Mouse (Mus musculus): Measurements from ENCODE around the gene Polr2e. TPM values are rescaled to one million over a fixed set of nuclear protein-coding genes. Genes with fewer than 3 reads are reported as not detected.

Gene Polr2e
- 312 and 316 TPM in 2 replicates for polyA plus RNA-seq (2016; fragmentation: Nextera tagmentation; extraction: Ambion mirVana)

DNA sequence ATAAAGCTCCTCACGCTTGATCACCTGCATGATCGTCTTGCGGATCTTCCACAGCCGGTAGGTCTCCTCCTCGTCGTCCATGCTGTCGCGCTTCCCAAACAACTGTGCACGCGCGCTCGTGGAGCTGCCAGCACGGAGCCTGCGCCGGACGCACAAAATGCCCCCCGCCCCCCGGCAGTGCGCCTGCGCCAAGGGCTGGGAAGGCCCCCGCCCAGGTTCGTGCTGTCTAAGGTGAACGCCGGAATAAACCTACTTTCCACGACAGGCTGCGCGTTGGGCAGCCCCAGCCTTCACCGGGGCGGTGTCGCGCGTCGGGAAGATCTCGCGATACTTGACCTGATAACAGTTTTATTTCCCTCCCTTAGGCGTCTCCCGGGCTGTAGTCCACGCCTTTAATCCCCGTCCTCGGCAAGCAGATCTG is at the start of gene Polr2e:
Gene Polr2e, minus strand, starts transcription at position 237 of the 421 bp plus-strand sequence.
- peaks cover 40% of the 10 kb centered on the region for H3K36me3 ChIP-seq (replicated peaks)

DNA sequence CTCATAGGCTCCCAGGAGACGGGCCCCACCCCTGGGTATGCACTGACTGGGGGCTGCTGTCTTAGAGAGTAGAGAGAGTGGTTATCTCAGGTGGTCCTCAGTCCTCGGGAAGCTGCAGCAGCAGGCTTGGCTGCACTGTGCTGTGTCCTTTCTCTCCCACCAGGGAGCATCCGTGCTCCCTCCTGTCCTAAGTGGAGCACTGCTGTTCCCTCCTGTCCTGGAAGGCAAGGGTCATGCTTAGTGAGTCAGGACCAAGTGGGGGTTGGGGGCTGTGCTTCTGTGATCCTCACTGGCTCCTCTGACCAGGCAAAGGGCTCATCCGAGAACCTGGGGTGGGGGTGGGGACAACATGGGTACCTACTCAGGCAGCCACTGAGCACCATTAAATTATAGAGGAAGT is 49.6 kb upstream of the Polr2e start:
- WGBS: 55% methylated on average over 4 of the region's 4 CpGs

More for the DNA sequence above, at the start of gene Polr2e:
- Histone ChIP-seq H3K27ac (replicated peaks) (peak within 1 kb of the TSS; percentile 86), H3K27me3 (replicated peaks; ENCODE audit: low read depth, poor library complexity, severe bottlenecking) (no peaks in the 10 kb centered on the region), H3K4me3 (peak within 1 kb of the TSS; percentile 81), H3K9me3 (no peaks in the 10 kb centered on the region), H3K4me1 (peaks cover 22% of the 10 kb centered on the region)
- WGBS: under 1% methylated on average over 40 of the region's 40 CpGs
- peak; percentile 98 for DNase-seq (ENCODE audit: low spot score)

DNA sequence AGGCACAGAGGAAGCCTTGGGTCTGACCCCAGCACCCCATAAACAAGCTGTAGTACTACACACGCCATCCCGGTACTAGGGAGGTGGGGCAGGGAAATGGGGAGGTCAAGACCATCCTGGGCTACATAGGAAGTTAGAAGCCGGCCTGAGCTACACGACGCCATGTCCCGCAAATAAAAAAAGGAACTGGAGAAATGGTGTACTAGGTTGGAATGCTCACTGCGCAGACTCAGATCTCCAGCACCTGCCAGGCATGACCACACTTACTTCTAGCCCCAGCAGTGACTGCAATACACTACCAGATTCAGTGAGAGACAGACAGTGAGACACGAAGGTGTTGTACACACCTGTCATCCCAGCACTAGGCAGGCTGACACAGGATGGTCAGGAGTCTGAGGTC is 47.9 kb upstream of the Polr2e start:
- Histone ChIP-seq H3K36me3 (replicated peaks) (peaks cover 43% of the 10 kb centered on the region), H3K27ac (replicated peaks) (no peak overlapping the region), H3K4me1 (peaks cover 19% of the 10 kb centered on the region), H3K27me3 (replicated peaks; ENCODE audit: low read depth, poor library complexity, severe bottlenecking) (no peaks in the 10 kb centered on the region), H3K9me3 (no peaks in the 10 kb centered on the region), H3K4me3 (no peak overlapping the region)
- WGBS: 90% methylated on average over 8 of the region's 8 CpGs
- DNase-seq (ENCODE audit: low spot score): no peak

More for the DNA sequence above, 49.6 kb upstream of the Polr2e start:
- H3K27ac ChIP-seq (replicated peaks): no peak overlapping the region
- peaks cover 27% of the 10 kb centered on the region for H3K36me3 ChIP-seq (replicated peaks)
- no peak for DNase-seq (ENCODE audit: low spot score)
- H3K4me1 ChIP-seq: peaks cover 17% of the 10 kb centered on the region
- no peak overlapping the region for H3K4me3 ChIP-seq
- no peaks in the 10 kb centered on the region for H3K9me3 ChIP-seq
- H3K27me3 ChIP-seq (replicated peaks; ENCODE audit: low read depth, poor library complexity, severe bottlenecking): no peaks in the 10 kb centered on the region

DNA sequence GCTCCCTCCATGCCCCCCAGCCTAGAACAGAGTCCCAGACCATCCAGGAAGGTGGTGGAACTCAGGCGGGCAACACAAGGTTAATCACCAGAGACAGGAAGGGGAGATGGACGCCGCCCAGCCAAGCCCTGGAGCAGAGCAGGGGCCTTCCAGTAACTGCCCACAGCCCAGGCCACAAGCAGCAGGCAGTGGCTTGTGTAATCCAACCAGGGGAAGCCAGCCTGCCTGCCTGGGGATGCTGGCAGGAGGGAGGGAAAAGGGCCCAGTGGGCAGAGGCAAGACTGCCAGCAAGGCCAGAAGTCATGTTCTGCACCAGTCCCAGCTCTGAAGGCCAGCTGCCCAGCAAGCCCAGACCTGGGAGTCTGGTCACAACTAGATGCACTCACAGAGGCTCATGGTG is 47.3 kb upstream of the Polr2e start:
- peaks cover 19% of the 10 kb centered on the region for H3K4me1 ChIP-seq
- no peaks in the 10 kb centered on the region for H3K9me3 ChIP-seq
- H3K27ac ChIP-seq (replicated peaks): 0 out of 2 replicates have a peak overlapping the region, but pooled peaks have one; percentile 5
- no peak for DNase-seq (ENCODE audit: low spot score)
- WGBS: 75% methylated on average over 3 of the region's 3 CpGs
- H3K36me3 ChIP-seq (replicated peaks): peaks cover 50% of the 10 kb centered on the region
- H3K27me3 ChIP-seq (replicated peaks; ENCODE audit: low read depth, poor library complexity, severe bottlenecking): no peaks in the 10 kb centered on the region
- H3K4me3 ChIP-seq: no peak overlapping the region

DNA sequence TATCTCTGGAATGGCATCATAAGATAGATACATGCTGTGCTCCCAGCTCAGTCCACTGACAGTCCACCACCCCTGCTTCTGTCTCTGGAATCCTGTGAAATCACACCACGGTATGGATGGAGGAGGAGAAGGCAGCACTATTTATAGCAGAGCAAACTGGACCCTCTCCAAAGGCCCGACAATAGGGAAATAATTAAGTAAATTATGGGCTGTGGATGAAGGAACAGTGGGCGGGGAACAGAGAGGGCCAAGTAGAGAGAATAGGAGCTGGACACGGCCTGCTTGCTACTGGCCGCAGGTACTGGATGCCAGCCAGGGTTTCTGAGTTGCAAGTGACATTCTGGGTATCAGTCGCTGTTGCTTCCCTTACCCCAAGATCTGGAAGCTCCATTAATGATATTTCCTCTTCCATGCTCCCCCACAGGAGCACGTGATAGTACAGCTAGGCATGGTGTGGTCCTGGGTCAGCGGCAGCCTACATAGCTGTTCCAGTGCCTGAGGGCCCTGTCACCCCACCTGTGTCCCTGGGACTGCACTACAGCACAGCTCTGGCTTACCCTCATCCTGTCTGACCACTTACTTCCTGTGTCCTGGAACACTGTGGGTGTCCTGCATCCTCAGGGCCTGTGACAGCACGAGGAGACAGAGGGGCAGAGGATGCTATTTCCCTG is 45.4 kb upstream of the Polr2e start:
- WGBS: 79% methylated on average over 9 of the region's 9 CpGs
- Histone ChIP-seq H3K4me3 (no peak overlapping the region), H3K4me1 (peaks cover 19% of the 10 kb centered on the region), H3K36me3 (replicated peaks) (peaks cover 63% of the 10 kb centered on the region), H3K27ac (replicated peaks) (no peak overlapping the region), H3K9me3 (no peaks in the 10 kb centered on the region), H3K27me3 (replicated peaks; ENCODE audit: low read depth, poor library complexity, severe bottlenecking) (no peaks in the 10 kb centered on the region)
- DNase-seq (ENCODE audit: low spot score): no peak

DNA sequence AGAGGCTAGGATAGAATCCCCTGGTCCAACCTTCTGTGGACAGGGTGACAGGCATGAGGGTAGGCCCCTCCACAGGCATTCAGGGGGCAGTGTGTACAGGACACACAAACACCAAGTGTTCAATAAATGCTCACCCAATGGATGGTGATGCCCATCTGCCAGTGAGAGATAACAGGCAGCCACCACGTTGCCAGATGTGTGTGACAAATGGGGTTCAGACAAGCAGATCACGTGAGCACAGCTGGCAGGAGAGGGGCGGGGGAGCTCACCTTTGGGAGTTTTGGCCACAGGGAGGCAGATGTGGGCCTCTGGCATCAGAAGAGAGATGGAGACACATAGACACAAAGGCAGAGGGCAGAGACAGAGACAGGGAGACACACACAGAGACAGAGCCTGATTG is 41.5 kb upstream of the Polr2e start:
- no peaks in the 10 kb centered on the region for H3K9me3 ChIP-seq
- 77% methylated on average over 3 of the region's 3 CpGs for whole genome bisulfite sequencing
- no peaks in the 10 kb centered on the region for H3K27me3 ChIP-seq (replicated peaks; ENCODE audit: low read depth, poor library complexity, severe bottlenecking)
- H3K4me1 ChIP-seq: peaks cover 16% of the 10 kb centered on the region
- peaks cover 87% of the 10 kb centered on the region for H3K36me3 ChIP-seq (replicated peaks)
- no peak overlapping the region for H3K4me3 ChIP-seq
- H3K27ac ChIP-seq (replicated peaks): no peak overlapping the region
- no peak for DNase-seq (ENCODE audit: low spot score)

DNA sequence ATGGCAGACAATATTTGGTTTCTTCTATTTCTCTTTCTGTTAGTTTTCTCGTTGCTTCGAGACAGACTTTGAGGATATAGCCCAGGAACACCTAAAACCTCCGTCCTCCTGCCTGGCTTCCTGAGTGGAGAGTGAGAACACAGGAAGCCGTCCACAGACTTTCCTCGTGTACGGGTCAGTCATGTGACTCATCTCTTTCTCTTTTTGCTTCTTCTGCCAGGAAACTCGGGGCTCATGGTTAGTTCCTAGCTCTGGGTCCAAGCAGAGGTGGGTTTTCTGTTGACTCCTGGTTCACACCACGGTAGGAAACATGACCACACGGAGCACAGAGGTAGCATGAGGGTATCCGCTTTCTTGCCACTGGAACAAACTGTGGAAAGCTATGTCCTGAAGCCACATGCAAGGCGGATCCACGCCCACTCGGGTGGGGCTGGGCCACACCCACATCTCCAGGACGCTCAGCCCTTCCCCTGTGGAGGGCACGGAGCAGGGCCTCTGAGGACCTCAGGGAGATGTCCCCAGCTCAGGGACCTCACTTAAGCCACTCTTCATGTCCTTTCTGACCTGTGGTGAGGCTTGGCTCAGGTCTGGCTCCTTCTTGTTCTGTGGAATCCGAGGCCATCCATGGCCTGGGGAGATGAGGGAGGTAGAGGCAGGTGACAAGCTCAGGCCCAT is 40.9 kb upstream of the Polr2e start:
- H3K27ac ChIP-seq (replicated peaks): no peak overlapping the region
- H3K4me1 ChIP-seq: peaks cover 21% of the 10 kb centered on the region
- WGBS: 84% methylated on average over 16 of the region's 16 CpGs
- no peak overlapping the region for H3K4me3 ChIP-seq
- peaks cover 87% of the 10 kb centered on the region for H3K36me3 ChIP-seq (replicated peaks)
- H3K9me3 ChIP-seq: no peaks in the 10 kb centered on the region
- DNase-seq (ENCODE audit: low spot score): no peak
- no peaks in the 10 kb centered on the region for H3K27me3 ChIP-seq (replicated peaks; ENCODE audit: low read depth, poor library complexity, severe bottlenecking)

DNA sequence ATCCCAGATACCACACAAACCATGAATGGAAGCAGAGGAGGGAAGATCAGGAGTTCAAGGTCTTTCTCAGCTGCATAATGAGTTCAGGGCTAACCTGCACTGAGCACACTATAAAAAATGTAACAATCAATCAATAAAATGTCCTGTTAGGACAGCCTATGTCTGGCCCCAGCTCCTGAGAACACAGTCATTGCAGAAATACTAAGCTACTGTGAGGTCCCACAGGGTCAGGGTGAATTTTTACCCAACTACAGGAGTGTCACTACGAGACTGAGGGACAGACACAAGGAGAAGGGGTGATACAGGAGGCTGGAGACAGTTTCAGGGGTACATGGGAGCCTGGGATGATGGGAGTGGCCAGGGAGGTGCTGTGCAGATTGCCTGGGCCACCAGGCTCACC is 38.8 kb upstream of the Polr2e start:
- peaks cover 65% of the 10 kb centered on the region for H3K36me3 ChIP-seq (replicated peaks)
- H3K9me3 ChIP-seq: no peaks in the 10 kb centered on the region
- DNase-seq (ENCODE audit: low spot score): no peak
- peaks cover 19% of the 10 kb centered on the region for H3K4me1 ChIP-seq
- H3K27me3 ChIP-seq (replicated peaks; ENCODE audit: low read depth, poor library complexity, severe bottlenecking): no peaks in the 10 kb centered on the region
- H3K4me3 ChIP-seq: no peak overlapping the region
- 85% methylated on average over 1 of the region's 1 CpGs for WGBS
- no peak overlapping the region for H3K27ac ChIP-seq (replicated peaks)

DNA sequence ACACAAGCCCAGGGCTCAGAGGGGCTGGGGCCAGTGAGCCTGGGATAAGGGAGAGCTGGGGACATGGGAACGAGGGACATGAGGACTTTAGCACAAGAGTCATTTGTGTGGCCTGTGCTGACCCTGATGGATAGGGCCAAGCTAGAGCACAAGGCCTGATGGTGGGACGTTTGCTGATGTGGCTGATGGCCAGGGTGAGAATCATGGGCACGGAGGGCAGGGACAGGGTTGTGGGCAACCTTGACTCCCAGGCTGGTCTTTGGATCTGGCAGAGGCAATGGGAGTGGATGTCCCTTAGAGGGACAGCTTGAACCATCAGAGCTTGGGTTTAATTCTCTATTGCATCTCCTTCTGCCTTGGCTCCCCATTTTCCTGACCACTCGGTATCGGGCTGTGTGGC is 37.7 kb upstream of the Polr2e start:
- H3K36me3 ChIP-seq (replicated peaks): peaks cover 56% of the 10 kb centered on the region
- no peaks in the 10 kb centered on the region for H3K27me3 ChIP-seq (replicated peaks; ENCODE audit: low read depth, poor library complexity, severe bottlenecking)
- DNase-seq (ENCODE audit: low spot score): no peak
- WGBS: 86% methylated on average over 5 of the region's 5 CpGs
- no peak overlapping the region for H3K4me3 ChIP-seq
- no peak overlapping the region for H3K27ac ChIP-seq (replicated peaks)
- H3K9me3 ChIP-seq: no peaks in the 10 kb centered on the region
- H3K4me1 ChIP-seq: peaks cover 29% of the 10 kb centered on the region

DNA sequence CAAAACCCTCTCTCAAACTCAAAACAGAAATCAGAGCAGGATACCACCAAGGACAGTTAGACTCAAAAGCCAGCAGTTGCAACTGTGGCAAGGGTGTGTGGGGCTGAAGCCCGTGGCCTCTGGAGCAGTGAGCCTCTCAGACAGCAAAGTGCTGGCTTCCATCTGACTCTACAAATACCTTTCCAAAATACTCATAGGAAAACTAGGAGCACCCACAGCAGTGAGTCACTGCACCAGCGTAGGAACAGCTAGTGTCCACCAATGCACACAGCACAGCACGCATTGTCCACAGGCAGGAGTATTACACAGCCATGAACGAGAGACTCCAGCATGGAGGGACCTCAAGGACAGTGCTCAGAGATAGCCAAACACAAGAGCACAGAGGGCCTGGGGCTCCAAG is 36.8 kb upstream of the Polr2e start:
- H3K4me3 ChIP-seq: no peak overlapping the region
- DNase-seq (ENCODE audit: low spot score): no peak
- peaks cover 37% of the 10 kb centered on the region for H3K4me1 ChIP-seq
- H3K9me3 ChIP-seq: no peaks in the 10 kb centered on the region
- no peaks in the 10 kb centered on the region for H3K27me3 ChIP-seq (replicated peaks; ENCODE audit: low read depth, poor library complexity, severe bottlenecking)
- 91% methylated on average over 4 of the region's 4 CpGs for WGBS
- peaks cover 50% of the 10 kb centered on the region for H3K36me3 ChIP-seq (replicated peaks)
- H3K27ac ChIP-seq (replicated peaks): no peak overlapping the region

DNA sequence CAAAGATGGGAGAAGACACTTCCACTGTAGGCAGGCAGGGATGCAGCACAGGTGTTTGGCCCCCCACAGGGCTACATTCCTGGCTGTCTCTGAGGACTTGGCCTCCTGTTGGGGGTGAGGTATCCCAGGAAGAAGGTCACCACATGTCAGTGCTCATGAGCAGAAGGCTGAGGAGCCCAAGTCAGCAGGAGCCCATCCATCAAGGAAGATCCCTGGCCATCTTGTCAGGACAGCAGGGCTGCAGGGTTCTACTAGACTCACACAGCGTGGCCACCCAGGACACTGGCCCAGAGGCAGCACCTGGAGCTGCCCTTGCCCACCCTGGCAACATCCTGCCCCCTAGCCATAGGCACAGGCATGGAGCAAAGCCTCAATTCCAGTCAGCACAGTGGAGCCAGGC is 36.3 kb upstream of the Polr2e start:
- H3K4me1 ChIP-seq: peaks cover 42% of the 10 kb centered on the region
- no peaks in the 10 kb centered on the region for H3K9me3 ChIP-seq
- H3K4me3 ChIP-seq: no peak overlapping the region; the same call in 1 of the 2 replicates
- peak overlapping the region; percentile 54; the same call in 1 of the 2 replicates for H3K27ac ChIP-seq (replicated peaks)
- WGBS: 19% methylated on average over 1 of the region's 1 CpGs
- peaks cover 46% of the 10 kb centered on the region for H3K36me3 ChIP-seq (replicated peaks)
- H3K27me3 ChIP-seq (replicated peaks; ENCODE audit: low read depth, poor library complexity, severe bottlenecking): no peaks in the 10 kb centered on the region
- DNase-seq (ENCODE audit: low spot score): no peak

DNA sequence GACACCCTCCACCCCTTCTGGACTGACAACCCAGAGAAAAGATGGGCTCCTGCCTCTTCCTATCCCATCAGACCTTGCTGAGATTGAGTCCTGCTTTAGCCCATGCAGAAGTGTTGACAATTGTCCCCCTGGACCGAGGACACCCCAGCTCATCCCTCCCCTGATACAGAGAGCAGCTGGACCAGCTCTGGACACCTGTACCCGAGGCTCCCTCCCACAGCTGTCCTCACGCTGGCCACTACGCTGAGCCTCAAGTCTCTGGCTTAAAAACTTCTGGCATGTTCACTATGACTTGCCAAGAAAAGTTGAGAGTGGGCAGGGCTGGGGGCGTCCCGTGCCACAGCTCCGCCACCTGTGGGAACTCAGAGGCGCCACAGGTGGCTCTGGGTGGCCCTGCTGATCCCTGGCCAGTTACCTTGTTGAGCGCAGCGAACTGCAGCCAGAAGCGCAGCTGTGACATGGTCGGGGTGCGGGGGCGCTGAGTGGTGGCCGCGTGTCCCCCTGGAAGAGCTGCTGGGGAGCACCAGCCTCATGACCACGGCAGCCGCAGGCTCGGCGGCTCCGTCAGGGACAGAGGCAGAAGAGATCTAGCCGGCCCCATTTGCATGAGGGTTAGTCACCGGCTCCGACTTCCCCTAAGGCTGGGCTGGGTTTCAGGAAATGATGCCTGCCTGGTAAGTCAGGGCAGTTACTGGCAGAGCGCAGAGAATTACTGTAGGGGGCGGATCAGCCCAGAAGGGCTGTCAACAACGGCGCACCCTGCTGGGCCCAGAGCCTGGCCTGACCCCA is 35.4 kb upstream of the Polr2e start:
- H3K9me3 ChIP-seq: no peaks in the 10 kb centered on the region
- peak overlapping the region; percentile 54 for H3K27ac ChIP-seq (replicated peaks)
- no peaks in the 10 kb centered on the region for H3K27me3 ChIP-seq (replicated peaks; ENCODE audit: low read depth, poor library complexity, severe bottlenecking)
- H3K4me1 ChIP-seq: peaks cover 45% of the 10 kb centered on the region
- peak overlapping the region; percentile 40; the same call in 1 of the 2 replicates for H3K4me3 ChIP-seq
- peak; percentile 46 for DNase-seq (ENCODE audit: low spot score)
- H3K36me3 ChIP-seq (replicated peaks): peaks cover 36% of the 10 kb centered on the region
- 15% methylated on average over 28 of the region's 28 CpGs for WGBS

All from embryonic facial prominence, embryonic 10.5 days (tissue).